Mouse (Mus musculus) stomach, postnatal 0 days (tissue): ENCODE data around the gene Spint5. TPM values are rescaled to one million over a fixed set of nuclear protein-coding genes. Genes with fewer than 3 reads are reported as not detected.
"Not testable (repeated sequence)": the region's sequence is repeated elsewhere in the genome, so short reads cannot be mapped to it uniquely, and the experiment has no call there.

Experiments used
- ATAC-seq: fragments of 200-750 bp; cut with Nextera tagmentation; 2 replicates; pipeline ENCODE4 v1.8.0; 2017; ENCODE audit not compliant: low FRiP score, low TSS enrichment
- DNase-seq: peaks from one replicate; pipeline ENCODE4 v3.0.0-alpha.2; 2016; ENCODE audit warnings: low spot score
- H3K27ac ChIP-seq: fragments of 300-500 bp; sonication (generic); replicated peaks from 2 replicates; pipeline ENCODE4 v1.5.1; 2014; ENCODE audit warnings: mild to moderate bottlenecking, control low read depth
- H3K27me3 ChIP-seq: fragments of 300-500 bp; sonication (generic); 2 replicates; pipeline ENCODE4 v1.6.1; 2014; ENCODE audit warnings: low read length; ENCODE audit not compliant: control insufficient read depth, insufficient read depth
- H3K36me3 ChIP-seq: fragments of 300-500 bp; sonication (generic); 2 replicates; pipeline ENCODE4 v1.6.1; 2014; ENCODE audit warnings: low read length, mixed read lengths; ENCODE audit not compliant: control insufficient read depth, insufficient read depth
- H3K4me1 ChIP-seq: fragments of 300-500 bp; sonication (generic); replicated peaks from 2 replicates; pipeline ENCODE4 v1.6.1; 2014; ENCODE audit warnings: antibody characterized with exemption; ENCODE audit not compliant: control insufficient read depth, insufficient read depth
- H3K4me2 ChIP-seq: fragments of 300-500 bp; sonication (generic); replicated peaks from 2 replicates; pipeline ENCODE4 v1.6.1; 2014; ENCODE audit warnings: low read depth, mild to moderate bottlenecking, control low read depth, moderate library complexity
- H3K4me3 ChIP-seq: fragments of 300-500 bp; sonication (generic); 2 replicates; pipeline ENCODE4 v1.5.1; 2014; ENCODE audit warnings: low read depth, low read length, control low read depth
- H3K9ac ChIP-seq: fragments of 300-500 bp; sonication (generic); 2 replicates; pipeline ENCODE4 v1.6.1; 2014; ENCODE audit warnings: mild to moderate bottlenecking, low read length, control low read depth, mixed read lengths
- H3K9me3 ChIP-seq: fragments of 300-500 bp; sonication (generic); 2 replicates; pipeline ENCODE4 v1.6.1; 2016; ENCODE audit warnings: low read length; ENCODE audit not compliant: control insufficient read depth
- CTCF ChIP-seq: IDR thresholded peaks from 2 replicates; pipeline ENCODE4 v1.5.1; 2016; ENCODE audit warnings: antibody characterized with exemption, low read depth, mild to moderate bottlenecking, moderate library complexity
- EP300 ChIP-seq: optimal IDR thresholded peaks from 2 replicates; pipeline ENCODE3; 2016; ENCODE audit warnings: antibody characterized with exemption
- WGBS: fragments of 180-500 bp; shearing (Covaris S2); extraction: QIAGEN DNeasy Blood & Tissue Kit; methylation state at CpG from one replicate; pipeline ENCODE4 v1.1.7; 2014; 5-methylcytosine and 5-hydroxymethylcytosine counted together
- polyA plus RNA-seq: library from polyadenylated mRNA; unstranded; fragments of >200 nt; fragmentation: Nextera tagmentation; extraction: Ambion mirVana; gene quantifications from 2 replicates; pipeline ENCODE4 v1.2.1, GENCODE M21; 2015

The Spint5 gene
- polyA plus RNA-seq, 1 experiment from 2014 or later, result not detected

- no peaks in the 10 kb centered on the region for H3K36me3 ChIP-seq
- no peak overlapping the region for H3K4me3 ChIP-seq
- DNase-seq, result no peak
- ATAC-seq, result no peak
- 83% methylated on average over 5 of the region's 5 CpGs for WGBS
- no peak overlapping the region for H3K9ac ChIP-seq
- H3K27me3 ChIP-seq, result no peaks in the 10 kb centered on the region
- no peak for TF ChIP-seq EP300
- TF ChIP-seq CTCF, result no peak
- H3K4me1 ChIP-seq, result no peaks in the 10 kb centered on the region
- H3K9me3 ChIP-seq, result no peaks in the 10 kb centered on the region
- no peak overlapping the region for H3K4me2 ChIP-seq
- H3K27ac ChIP-seq, result no peak overlapping the region
Observed at GRCm38 (mm10) chr2:164704235-164704634, 10.9 kb upstream of the Spint5 start.

GRCm38 (mm10) chr2:164705328-164705727 is 9.8 kb upstream of the Spint5 start:
- H3K36me3 ChIP-seq, result no peaks in the 10 kb centered on the region
- 93% methylated on average over 6 of the region's 6 CpGs for WGBS
- no peak overlapping the region for H3K9ac ChIP-seq
- no peak for DNase-seq
- TF ChIP-seq CTCF (no peak), EP300 (no peak)
- H3K9me3 ChIP-seq, result no peaks in the 10 kb centered on the region
- H3K27ac ChIP-seq, result no peak overlapping the region
- no peak overlapping the region for H3K4me2 ChIP-seq
- H3K4me3 ChIP-seq, result no peak overlapping the region
- no peaks in the 10 kb centered on the region for H3K27me3 ChIP-seq
- no peaks in the 10 kb centered on the region for H3K4me1 ChIP-seq
- no peak for ATAC-seq

GRCm38 (mm10) chr2:164705991-164706390 is 9.1 kb upstream of the Spint5 start:
- ATAC-seq, result no peak
- Histone ChIP-seq H3K36me3 (no peaks in the 10 kb centered on the region), H3K9ac (no peak overlapping the region), H3K4me3 (no peak overlapping the region), H3K27me3 (no peaks in the 10 kb centered on the region), H3K9me3 (no peaks in the 10 kb centered on the region), H3K4me2 (no peak overlapping the region), H3K27ac (no peak overlapping the region), H3K4me1 (no peaks in the 10 kb centered on the region)
- DNase-seq, result no peak
- 91% methylated on average over 14 of the region's 14 CpGs for WGBS
- TF ChIP-seq CTCF, result no peak
- no peak for TF ChIP-seq EP300

DNA sequence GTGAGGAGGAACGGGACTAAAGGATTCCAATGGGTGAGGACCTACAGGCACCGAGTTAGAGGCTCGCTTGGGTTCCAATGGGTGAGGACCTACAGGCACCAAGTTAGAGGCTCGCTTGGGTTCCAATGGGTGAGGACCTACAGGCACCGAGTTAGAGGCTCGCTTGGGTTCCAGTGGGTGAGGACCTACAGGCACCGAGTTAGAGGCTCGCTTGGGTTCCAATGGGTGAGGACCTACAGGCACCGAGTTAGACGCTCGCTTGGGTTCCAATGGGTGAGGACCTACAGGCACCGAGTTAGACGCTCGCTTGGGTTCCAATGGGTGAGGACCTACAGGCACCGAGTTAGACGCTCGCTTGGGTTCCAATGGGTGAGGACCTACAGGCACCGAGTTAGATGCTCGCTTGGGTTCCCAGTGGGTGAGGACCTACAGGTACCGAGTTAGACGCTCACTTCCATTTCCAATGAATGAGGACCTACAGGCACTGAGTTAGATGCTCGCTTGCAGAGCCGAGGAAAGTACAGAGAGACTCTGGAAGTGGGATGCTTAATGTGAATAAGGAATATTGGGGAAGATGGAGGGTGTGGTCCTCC is 1.2 kb downstream of the Spint5 start:
- not testable (repeated sequence) for H3K4me1 ChIP-seq, H3K27me3 ChIP-seq, DNase-seq, H3K4me3 ChIP-seq, ATAC-seq, H3K27ac ChIP-seq, H3K4me2 ChIP-seq, H3K9ac ChIP-seq, H3K9me3 ChIP-seq, H3K36me3 ChIP-seq
- 91% methylated on average over 21 of the region's 23 CpGs for WGBS

- H3K27ac ChIP-seq, result no peak overlapping the region
- no peak overlapping the region for H3K9ac ChIP-seq
- no peak overlapping the region for H3K4me2 ChIP-seq
- DNase-seq (no peak), ATAC-seq (no peak)
- no peaks in the 10 kb centered on the region for H3K27me3 ChIP-seq
- no peaks in the 10 kb centered on the region for H3K4me1 ChIP-seq
- WGBS, result 63% methylated on average over 4 of the region's 4 CpGs
- no peak overlapping the region for H3K4me3 ChIP-seq
- H3K9me3 ChIP-seq, result no peaks in the 10 kb centered on the region
- TF ChIP-seq CTCF, result no peak
- no peak for TF ChIP-seq EP300
- no peaks in the 10 kb centered on the region for H3K36me3 ChIP-seq
Observed at GRCm38 (mm10) chr2:164723276-164723675, 8.2 kb downstream of the Spint5 start.

- ATAC-seq (peak; percentile 70; the same call in 1 of the 2 replicates), DNase-seq (peak; percentile 69)
- Histone ChIP-seq H3K4me3 (no peak overlapping the region), H3K4me1 (no peaks in the 10 kb centered on the region), H3K27ac (no peak overlapping the region), H3K4me2 (no peak overlapping the region), H3K27me3 (no peaks in the 10 kb centered on the region), H3K9ac (no peak overlapping the region), H3K36me3 (no peaks in the 10 kb centered on the region), H3K9me3 (no peaks in the 10 kb centered on the region)
- TF ChIP-seq CTCF (peak; percentile 94), EP300 (no peak)
- 19% methylated on average over 6 of the region's 6 CpGs for WGBS
Observed at GRCm38 (mm10) chr2:164725895-164726619, 11.0 kb downstream of the Spint5 start.
